Mouse (Mus musculus) frontal cortex, adult (tissue): ENCODE results near the gene Anapc4.
A peak's percentile ranks its signal among the peaks of the same experiment; 100 is the strongest.

Experiments
- ATAC-seq: cut with Nextera tagmentation; 2 replicates; pipeline ENCODE4 v1.9.2; 2017; ENCODE audit warnings: mild to moderate bottlenecking, moderate library complexity, mixed read lengths; ENCODE audit not compliant: low TSS enrichment

Anapc4 gene

DNA sequence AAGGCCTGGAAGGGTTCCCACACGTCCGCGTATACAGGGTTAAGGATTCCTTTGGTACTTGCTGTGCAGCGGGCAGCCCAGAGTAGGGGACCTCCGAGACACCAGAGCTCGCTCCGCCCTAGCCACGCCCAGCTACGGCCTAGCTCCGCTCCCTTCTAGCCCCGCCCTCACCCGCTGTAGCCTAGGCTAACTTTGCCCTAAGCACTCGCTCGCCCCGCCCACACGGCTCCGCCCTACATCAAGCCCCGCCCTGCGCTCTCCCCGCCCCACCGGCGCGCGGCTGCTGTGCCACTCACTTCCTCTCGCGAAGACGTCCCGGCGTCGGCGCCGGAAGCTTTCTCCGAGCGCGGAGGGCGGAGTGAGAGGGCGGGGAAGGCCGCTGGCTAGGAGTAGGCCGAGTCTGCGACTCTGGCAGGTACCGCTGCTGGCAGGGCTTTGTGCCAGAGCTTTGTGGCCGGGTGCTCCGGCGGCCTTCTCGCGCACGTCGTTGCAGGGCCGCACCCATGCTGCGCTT is at the start of gene Anapc4:
TSS of gene Anapc4 (plus strand) at position 252 of the 514 bp plus-strand sequence.
- ATAC-seq = peak; percentile 97

DNA sequence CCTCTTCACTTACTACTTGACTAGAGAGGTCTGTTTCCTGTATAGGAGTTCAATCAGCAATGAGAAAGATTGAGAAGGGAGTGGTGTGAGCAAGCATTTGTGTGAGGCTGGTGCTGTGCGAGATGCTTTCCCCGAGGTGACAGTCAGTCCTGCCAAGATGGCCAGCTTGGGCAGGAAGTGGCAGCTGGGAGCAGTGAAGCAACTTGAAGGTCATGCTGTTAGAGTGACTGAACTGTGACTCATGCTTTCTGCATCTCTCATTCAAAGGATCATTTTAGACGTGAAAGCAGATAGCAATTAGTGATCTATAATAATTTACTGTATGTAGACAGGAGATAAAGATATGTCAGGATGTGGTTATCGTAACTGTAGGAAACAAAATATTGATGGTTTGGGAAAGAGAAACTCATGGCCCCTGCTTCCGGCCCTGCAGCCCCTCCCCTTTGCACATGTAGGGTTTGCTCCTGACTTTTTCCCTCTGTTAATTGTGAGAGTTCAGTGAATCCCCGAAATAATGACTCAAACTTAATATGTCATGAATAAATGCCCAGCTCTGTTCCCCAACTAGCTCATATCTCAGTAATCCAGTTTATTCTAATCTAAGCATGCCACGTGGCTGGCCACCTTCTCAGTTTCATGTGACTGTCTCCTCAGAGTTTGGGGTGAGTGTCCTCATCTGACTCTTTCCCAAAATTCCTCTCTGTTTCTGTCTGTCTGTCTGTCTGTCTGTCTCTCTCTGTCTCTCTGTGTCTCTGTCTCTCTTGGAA is 47.1 kb upstream of the Anapc4 start:
- ATAC-seq = no peak

DNA sequence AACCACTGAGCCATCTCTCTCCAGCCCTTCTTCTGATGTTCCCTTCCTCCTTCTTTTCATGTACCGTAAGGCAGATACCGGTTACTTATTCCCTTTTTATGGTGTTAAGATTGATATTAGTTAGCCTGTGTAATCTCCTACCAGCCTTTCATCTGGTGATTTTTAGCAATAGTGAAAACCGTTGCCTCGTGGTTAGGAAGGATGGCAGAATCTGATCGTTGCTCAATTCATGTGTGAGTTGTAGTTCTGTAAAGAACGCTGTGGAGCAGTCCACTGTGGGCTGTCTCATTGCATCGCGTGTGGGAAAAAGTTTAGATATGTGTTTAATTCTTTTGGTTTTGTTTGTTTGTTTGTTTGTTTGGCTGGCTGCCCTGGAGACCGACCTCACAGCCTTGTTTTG is 40.6 kb upstream of the Anapc4 start:
- no peak for ATAC-seq

DNA sequence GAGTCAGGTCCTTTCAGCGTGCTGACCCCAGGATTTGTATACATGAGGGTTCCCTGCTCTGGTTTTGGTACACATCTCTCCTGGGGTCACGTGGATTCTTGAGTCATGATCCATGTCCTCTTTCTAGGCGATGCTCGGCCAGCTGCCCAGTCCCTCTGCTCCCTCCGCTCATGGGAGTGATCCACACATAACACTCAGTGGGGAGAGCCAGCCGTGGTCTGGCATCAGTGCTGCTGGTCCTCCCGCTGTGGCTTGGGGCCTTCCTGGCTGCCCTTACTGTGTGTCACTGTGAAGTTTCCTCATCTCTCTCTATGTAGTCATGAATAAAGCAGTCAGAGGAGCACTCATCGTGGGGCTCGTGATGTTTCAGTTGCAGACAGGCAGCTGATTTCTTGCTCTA is 39.7 kb upstream of the Anapc4 start:
- no peak for ATAC-seq

DNA sequence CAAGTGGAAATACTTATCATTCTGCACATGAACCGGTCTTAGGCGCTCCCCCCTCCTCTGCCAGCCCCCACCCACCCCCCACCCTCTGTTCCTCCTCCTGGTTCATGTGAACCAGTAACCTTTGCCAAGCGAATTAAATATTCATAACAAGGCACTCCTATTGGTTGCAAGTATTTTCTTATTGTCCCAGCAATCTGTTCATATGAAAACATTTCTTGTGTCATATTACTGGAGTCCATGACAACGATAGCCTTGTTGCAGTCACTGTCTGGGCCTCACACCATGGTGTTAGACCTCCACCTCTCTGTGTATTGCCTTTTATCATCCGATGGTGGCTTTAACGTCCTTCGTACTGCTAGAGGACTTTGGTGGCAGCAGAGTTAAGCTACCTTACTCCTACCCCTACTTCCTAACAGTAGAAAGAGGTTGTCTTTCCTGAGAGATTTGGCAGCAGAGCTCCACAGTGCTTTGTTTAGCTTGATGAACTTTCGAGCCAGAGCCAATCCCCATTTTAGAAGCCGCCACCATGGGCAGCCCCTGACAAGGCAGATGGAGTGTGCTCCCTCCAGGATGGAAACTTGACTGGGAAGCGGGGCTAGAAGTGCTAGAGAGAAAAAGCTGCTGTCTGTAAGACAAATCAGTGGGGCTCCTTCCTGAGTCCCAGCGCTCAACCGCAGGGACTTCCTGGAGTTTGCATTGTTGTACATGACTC is 34.4 kb upstream of the Anapc4 start:
- ATAC-seq = no peak

DNA sequence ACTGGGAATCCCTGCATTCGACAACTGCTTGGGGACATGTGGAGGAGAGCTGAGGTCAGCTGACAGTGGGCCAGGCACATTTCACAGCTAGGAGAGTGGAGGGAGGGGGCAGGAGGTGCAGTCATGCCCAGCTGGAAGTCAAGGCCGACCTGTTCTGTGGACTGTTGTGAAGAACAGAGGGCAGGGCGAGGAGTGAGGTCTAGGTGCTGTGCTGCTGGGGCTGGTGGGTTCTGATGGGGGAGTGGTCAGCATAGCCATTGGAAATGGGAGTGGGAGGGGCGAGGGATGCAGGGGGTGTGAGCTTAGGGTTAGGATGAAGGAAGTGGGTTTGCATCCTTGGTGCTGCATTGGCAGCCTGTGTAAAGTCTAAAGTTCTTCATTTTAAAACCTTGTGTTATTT is 28.0 kb upstream of the Anapc4 start:
- ATAC-seq = no peak

DNA sequence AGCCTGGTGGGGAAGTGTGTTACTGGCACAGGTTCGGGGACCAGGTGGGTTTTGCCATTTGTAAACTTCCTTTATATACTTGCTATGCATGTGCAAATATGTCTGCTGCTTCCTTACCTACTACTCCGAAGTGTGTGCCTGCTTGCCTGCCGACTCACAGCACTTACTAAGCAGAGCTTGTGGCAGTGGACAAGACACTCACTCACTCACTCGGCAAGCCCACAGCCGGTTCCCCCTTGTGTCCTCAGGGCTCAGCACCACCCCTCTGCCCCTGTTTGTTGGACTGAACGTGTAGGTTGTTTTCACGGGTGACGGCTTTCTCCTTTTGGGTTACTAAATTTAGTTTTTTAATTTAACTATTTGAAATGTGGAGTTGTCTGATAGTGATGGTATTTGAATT is 27.5 kb upstream of the Anapc4 start:
- ATAC-seq = no peak

DNA sequence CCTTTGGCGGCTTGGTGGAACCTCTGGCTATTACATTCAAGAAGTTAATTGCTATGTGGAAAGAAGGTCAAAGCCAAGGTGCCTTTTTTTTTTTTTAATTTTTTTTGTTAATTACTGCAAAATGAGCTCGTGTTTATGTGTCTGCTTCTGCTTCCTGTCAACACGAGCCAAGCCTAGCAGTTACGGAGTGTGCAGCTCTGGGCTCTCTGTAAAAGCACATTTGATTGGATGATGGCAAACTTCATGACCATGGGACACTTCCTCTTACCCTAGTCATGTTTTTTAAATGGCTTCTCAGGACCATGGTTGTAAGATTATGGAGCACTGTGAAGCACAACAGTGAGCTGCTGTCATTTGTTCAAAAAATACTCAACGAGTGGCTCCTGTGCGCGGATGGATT is 26.8 kb upstream of the Anapc4 start:
- no peak for ATAC-seq

DNA sequence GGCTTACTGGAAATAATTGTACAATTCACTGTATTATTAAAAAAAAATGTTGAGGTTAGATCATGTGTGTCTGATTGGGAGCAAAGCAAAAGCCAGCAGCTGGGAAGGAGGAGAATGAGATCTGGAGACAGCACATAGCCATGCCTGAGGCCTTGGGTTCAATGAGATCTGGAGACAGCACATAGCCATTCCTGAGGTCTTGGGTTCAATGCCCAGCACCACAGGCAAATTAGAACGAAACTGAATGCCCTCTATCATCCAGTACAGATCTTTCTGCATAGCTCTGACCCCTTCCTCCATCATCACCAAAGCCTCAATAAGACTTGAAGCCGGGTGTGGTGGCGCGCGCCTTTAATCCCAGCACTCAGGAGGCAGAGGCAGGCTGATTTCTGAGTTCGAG is 23.4 kb upstream of the Anapc4 start:
- ATAC-seq = no peak

DNA sequence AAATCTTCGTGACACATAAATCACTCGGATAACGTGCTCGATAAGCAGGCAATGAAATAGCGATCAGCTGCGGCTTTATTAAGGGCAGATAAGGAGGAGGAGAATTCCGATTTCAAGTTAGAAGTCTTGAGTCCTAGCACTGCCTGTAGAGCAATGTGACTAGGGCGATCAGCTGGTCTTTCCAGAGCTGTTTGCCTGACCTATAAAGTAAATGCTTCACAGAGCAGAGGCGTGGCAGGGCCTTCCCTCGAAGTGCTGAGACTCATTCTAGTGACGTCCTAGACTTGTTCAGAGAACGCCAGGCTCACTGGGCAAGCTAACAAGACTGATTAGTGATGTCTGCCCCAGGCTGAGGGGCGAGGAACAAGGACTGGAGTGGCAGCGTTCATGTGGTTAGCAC is 22.8 kb upstream of the Anapc4 start:
- ATAC-seq = no peak

DNA sequence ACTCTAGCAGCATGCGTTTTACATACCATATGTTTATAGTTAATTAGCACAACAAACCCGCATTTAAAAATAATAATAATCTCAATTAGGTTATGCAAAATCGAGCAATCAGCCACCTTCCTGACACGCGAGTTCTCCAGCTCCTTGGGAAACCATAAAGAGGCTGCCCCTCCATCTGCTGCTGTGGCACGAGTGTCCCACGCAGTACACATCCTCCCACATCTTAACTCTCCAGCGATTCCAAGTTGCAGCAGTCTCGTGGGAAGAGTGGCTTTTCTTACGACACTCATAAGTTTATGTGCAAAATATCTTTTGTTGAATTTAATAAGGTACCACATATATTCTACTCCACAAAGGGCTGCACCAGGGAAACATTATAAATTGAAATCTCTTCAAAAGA is 21.4 kb upstream of the Anapc4 start:
- peak; percentile 85 for ATAC-seq

DNA sequence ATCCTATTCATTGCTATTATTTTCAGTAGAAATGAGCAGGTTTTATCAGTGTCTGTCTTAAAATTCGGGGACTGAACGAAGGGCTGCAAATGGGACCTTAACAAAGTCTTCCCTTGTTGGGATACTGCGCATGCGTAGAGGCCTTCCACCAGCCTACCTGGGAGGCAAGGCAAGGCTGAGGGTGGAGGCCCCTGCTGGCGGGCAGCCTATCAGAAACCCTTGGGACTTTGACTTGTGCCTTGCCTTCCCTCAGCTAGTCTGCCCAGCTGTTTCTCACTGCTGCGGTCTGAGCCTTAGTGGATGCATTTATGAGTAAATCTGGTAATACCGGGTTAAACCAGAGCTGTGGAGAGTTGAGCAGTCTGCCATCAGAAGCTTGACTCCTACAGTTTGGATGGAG is 20.5 kb upstream of the Anapc4 start:
- no peak for ATAC-seq

DNA sequence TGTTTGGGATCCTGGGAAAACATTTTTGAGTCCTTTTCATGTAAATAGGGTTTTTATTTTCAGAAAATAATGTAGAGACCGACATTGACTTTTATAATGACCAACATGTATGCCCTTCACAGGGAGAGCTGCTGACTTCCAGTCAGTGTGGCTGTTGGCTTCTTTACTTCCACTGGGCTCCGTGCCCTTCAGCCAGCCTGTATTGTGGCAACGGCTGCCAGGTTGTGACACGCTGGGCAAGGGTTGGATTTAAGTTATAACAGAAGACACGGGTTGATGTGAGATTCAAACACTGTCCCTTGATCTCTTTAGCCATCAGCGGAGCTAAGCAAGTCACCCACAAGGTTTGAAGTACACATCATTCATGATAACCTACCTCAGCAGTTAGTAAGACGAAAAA is 15.1 kb upstream of the Anapc4 start:
- no peak for ATAC-seq

DNA sequence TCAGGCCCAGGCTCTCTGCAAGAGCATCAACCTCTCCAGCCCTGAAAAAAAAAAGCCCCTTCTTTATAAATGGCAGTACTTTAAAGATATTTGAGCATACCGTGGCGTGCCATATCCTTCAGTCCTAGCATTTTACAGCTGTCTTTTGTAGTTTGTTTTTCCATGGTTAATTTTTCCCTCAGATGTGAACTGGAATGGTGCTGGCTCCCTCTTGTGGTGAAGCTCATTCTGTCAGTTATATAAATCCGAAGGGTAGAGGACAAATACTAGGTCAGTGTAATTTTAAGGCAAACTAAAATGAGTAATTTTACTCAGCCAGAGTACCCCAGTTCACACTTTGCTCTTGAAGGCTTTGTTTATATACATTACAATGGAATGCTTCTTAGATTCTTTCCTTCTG is 12.1 kb upstream of the Anapc4 start:
- peak; percentile 76 for ATAC-seq

DNA sequence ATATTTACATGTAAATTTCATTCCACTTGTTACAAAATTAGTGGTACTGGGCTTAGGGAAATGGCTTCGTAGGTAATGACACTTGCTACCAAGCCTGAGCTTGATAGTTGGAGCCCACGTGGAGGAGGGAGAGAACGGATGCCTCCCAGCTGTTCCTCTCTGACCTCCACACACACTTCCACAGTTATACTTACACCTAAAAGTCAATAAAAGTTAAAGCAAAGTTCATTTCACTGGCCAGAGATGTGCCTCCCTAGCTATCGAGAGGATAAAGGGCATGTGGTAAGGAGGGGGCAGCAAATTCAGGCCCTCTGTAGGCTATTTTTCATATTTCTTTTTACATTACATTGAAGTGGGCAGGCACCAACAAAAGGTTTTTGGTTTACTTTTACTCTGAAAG is 5.9 kb upstream of the Anapc4 start:
- no peak for ATAC-seq

DNA sequence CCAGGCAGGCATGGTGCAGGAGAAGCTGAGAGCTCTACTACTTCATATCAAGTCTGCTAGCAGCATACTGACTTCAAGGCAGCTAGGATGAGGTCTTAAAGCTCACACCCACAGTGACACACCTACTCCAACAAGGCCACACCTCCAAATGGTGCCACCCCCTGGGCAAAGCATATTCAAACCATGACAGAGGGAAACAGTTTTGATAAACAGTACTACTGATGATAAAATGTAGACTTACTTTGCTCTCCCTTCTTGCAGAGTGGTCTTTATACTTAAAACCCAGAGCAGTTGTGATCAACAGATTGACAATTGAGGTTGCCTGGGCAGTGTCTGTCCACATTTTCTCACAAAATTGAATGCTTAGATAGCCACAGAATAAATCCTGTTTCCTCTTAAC is 807 bp upstream of the Anapc4 start:
- ATAC-seq = no peak; the same call in 1 of the 2 replicates

DNA sequence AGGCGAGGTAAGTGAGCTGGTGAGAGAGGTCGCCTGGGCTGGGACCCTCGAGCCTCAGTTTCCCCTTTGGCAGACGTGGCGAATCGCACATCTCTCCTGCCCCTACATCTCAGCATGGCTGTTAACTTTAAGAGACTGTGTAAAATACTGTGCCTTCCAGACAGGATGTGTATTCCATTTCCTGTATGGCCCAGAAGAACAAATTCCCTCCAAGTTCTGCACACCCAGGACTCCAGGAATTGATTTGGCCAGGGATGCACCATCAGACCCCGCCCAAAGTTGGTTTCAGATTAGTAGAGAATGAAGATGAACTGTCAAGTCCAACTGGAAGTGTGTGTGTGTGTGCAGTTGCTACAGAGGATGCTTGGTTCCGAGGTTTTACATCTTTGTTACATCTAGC is 574 bp downstream of the Anapc4 start:
- peak; percentile 29 for ATAC-seq

DNA sequence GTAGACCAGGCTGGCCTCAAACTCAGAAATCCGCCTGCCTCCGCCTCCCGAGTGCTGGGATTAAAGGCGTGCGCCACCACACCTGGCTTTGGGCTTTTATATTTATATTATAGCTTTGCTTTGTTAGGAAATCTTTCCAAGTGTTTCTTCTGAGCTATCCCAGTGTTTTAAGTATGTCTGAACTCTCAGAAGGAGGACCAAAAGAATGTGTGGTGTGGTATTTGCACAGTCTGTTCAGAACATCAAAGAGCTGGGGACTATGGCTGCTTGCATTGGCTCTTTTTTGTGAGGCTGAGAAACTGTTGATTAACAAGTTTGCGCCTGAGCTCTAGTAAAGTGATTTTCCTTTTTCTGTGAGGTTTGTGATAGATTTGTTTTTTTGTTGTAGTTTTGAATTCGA is 10.5 kb downstream of the Anapc4 start:
- ATAC-seq = no peak

DNA sequence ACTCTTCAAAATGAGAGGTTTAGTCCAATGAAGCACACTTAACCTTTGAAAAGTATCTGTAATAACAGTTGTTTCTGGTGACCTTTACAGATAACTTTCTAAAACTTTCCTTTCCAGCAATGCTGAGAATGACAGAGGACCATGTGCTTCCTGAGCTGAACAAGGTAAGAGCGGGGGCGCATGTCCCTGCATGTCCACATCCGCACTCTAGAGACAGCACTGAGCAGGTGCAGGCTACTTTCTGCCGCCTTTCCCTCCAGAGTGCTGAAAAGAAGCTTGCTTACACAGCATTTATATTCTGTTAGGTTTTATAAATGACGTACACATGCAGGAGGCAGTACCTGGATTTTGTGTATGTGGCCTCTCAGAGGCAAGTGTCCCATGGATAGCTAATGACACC is 21.9 kb downstream of the Anapc4 start:
- no peak for ATAC-seq

DNA sequence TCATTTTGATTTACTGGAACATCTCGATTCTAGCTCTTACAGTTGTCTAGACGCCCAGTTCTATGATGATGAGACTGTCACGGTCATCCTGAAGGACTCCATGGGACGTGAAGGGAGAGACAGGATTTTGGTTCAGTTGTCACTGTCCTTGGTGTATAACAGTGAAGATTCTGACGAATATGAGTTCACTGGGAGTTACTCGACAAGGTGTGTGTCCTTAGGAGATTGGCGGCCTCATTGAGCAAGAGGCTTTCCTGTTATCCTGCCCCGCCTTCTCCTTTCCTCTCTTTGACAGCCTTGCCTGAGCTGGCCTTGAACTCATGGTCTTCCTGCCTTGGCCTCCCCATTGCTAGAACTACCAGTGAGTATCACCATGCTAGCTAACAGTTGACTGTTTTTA is 30.6 kb downstream of the Anapc4 start:
- ATAC-seq = no peak

DNA sequence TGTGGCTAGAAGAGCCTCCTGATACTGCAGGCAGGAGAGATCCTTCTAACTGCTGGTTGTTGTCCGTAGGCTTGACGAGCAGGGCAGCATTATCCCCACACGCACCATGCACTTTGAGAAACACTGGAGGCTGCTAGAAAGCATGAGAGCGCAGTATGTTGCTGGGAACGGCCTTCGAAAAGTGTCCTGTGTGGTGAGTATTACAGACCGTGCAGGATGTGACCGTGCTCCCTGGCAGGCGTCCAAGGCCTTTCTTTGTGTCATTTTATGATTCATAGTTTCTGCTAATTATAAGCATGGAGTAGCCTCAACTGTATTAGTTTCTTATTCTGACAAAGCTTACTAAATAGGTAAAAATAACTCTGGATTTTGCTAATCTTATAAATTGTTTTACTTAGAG is 32.0 kb downstream of the Anapc4 start:
- ATAC-seq = peak; percentile 45; the same call in 1 of the 2 replicates

DNA sequence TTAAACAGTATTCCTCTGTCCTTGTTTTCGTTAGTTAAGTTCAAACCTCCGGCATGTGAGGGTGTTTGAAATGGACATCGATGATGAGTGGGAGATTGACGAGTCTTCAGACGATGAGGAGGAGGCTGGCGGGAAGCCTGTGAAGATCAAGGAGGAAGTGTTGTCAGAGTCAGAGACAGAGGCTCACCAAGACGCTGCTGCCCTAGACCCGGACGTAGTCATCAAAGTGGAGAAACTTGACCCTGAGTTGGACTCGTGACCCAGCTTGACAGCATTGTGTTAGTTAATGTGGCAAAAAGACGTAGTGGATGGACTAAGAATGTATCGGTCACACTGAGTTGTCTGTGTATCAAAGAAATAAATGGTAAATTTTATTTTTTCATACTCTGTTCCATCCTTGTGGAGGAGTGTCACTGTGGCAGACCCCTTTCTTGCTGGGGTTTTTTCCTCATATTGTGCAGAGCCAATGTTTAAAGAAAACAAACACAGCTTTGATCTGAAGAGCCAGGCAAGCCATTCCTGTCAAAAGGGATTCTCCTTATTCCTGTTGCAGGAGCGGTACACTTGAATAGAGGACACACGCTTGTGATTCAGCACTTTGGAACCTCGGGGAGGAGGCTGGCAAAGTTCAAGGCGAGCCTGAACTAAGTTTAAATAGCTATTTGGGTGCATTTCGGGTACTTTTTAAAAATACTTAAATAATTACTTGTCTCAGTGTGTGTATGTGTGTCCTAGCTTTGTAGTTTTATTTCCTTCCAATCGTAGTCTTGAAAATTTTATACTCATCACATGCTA is 32.7 kb downstream of the Anapc4 start:
- no peak for ATAC-seq
